Mouse (Mus musculus): ENCODE measurements around the gene Vmn1r45.
"Not testable (repeated sequence)": the region's sequence is repeated elsewhere in the genome, so short reads cannot be mapped to it uniquely, and the experiment has no call there.

The Vmn1r45 gene

GRCm38 (mm10) chr6:89940498-89940897, at the start of gene Vmn1r45:
Gene Vmn1r45 (minus strand): TSS chr6:89940598.
- not testable (repeated sequence) for DNase-seq (ENCODE audit: low spot score)

- no peak for DNase-seq (ENCODE audit: low spot score)
Observed at GRCm38 (mm10) chr6:89985989-89986388, 45.6 kb upstream of the Vmn1r45 start.

DNA sequence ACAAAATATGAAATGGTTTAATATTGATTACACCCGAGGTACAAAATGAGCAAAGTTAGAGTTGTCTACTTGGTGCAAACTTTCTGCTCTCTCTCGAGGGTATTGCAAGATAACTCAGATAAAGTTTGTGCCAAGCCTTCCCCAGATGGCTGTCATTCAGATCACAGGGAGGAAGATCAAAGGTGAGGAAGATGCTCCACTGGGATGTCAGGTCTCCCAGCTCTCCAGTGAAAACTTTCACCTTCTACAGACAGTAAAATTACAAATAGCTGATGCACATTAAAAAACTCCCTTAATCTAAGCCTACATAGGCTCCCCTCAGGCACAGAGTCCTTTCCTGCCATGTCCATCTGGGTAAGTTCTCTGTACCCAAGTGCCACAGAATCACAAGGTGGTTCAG, 28.6 kb upstream of the Vmn1r45 start, which contains the start of gene Vmn1r46:
Gene Vmn1r46, plus strand, starts transcription at position 301 of the 400 bp plus-strand sequence.
- DNase-seq (ENCODE audit: low spot score), result no peak

- DNase-seq (ENCODE audit: low spot score), result no peak
Observed at GRCm38 (mm10) chr6:89966341-89966740, 25.9 kb upstream of the Vmn1r45 start.

- no peak for DNase-seq (ENCODE audit: low spot score)
Observed at GRCm38 (mm10) chr6:89953556-89953955, 13.2 kb upstream of the Vmn1r45 start.

DNA sequence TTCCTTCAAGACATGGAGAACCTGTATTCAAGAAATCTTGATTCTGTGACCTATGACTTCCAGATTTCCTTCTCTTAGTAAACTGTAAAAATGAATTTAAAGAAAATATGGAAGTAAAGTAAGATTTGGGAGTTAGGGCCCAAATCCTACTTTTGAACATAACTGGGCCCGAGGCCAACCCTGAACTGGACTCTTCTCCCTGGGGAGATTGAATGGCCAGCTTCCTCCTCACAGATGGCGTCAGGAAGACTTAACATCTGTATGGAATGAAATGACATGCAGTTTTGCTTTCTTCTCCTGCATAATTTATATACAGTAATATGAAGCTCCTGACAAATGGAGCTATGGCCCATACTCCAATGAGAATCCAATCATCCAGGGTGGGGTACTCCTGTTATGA, 528 bp upstream of the Vmn1r45 start:
- DNase-seq (ENCODE audit: low spot score), result no peak

DNA sequence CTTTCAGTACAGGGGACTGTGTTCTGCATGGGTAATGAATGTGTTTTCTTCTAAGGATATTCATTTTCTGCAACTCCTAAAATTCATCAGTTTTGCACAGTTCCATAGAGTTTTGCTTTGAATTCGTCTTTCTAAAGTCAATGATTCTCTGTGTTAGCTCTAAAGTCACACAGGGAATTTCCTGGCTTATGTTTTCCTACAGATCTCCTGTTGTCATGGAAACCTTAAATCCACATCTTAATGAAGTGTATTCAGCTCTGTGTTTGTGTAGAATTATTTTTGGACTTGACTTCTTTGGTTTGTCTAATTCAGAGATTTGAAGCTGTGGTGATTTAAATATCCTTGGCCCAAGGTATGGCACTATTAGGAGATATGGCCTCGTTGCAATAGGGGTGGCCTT, 56.6 kb downstream of the Vmn1r45 start:
- no peak for DNase-seq (ENCODE audit: low spot score)

- DNase-seq (ENCODE audit: low spot score), result no peak
Observed at GRCm38 (mm10) chr6:89883360-89883759, 57.0 kb downstream of the Vmn1r45 start, which contains the start of gene Vmn1r44. Gene Vmn1r44 (plus strand): TSS chr6:89883660.

All from ovary, postnatal 36 days (tissue).